Mouse (Mus musculus): Measurements from ENCODE around the gene Olfr1252.

Olfr1252 gene

GRCm38 (mm10) chr2:89724912-89725311 is at the start of gene Olfr1252:
TSS of gene Olfr1252 (minus strand) at chr2:89725012.
- DNase-seq, result no peak

GRCm38 (mm10) chr2:89756990-89757389 is 32.2 kb upstream of the Olfr1252 start, which contains the start of gene Olfr1253:
TSS of gene Olfr1253 (minus strand) at chr2:89757090.
- no peak for DNase-seq

- DNase-seq, result no peak
Observed at GRCm38 (mm10) chr2:89691980-89692379, 32.8 kb downstream of the Olfr1252 start.

DNA sequence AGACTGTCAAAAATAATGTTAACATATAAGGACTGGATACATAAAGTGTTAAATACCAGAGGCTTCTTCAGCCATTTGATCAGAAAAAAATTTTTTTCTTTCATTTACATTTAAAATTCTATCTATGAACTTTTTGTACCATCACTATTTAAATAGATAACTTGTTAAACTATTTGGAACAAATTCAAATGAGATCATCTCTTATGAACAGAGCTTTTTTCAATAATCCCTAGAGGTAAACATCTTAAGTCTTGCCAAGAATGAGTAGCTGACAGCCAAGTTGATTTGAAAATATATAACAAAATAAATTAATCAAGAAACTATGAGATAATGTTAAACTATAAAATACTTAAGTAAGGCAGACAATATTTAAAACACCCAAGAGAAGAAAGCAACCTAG is 53.0 kb downstream of the Olfr1252 start, which contains the start of gene Olfr1251:
Gene Olfr1251 (minus strand): TSS at position 101 of the 400 bp plus-strand sequence.
- DNase-seq, result no peak
